Mouse (Mus musculus): Measurements from ENCODE around the gene Mafg. TPM values are rescaled to one million over a fixed set of nuclear protein-coding genes. Genes with fewer than 3 reads are reported as not detected.
"Not testable (repeated sequence)": the region's sequence is repeated elsewhere in the genome, so short reads cannot be mapped to it uniquely, and the experiment has no call there.

Mafg gene
- total RNA-seq (2021), result 51.8 and 55.3 TPM in 2 replicates
- long read RNA-seq, experiment 1, full-length matches to known transcripts, result 16 of 36 reads
- long read RNA-seq, experiment 1, partial matches to known transcripts, result 6 of 36 reads
- long read RNA-seq, experiment 1, other reads (novel, unspliced or antisense), result 14 of 36 reads
- long read RNA-seq, experiment 2, full-length matches to known transcripts, result 23 of 41 reads
- long read RNA-seq, experiment 2, partial matches to known transcripts, result 7 of 41 reads
- long read RNA-seq, experiment 2, other reads (novel, unspliced or antisense), result 11 of 41 reads

- peak; percentile 96 for DNase-seq
These were observed at the start of gene Mafg for GRCm38 (mm10) chr11:120633520-120634343. TSS of gene Mafg (minus strand) at chr11:120633600.

GRCm38 (mm10) chr11:120682683-120683082 is 49.3 kb upstream of the Mafg start:
- no peak for DNase-seq

GRCm38 (mm10) chr11:120679909-120680308 is 46.5 kb upstream of the Mafg start:
- DNase-seq, result peak; percentile 54

GRCm38 (mm10) chr11:120676951-120677350 is 43.6 kb upstream of the Mafg start:
- peak; percentile 62 for DNase-seq

GRCm38 (mm10) chr11:120675875-120676274 is 42.5 kb upstream of the Mafg start:
- not testable (repeated sequence) for DNase-seq

GRCm38 (mm10) chr11:120673594-120674122 is 40.3 kb upstream of the Mafg start:
- no peak for DNase-seq

GRCm38 (mm10) chr11:120672687-120673593 is 39.5 kb upstream of the Mafg start, which contains the start of gene Aspscr1:
TSS of gene Aspscr1 (plus strand) at chr11:120672973.
- DNase-seq, result peak; percentile 99

GRCm38 (mm10) chr11:120666617-120667016 is 33.2 kb upstream of the Mafg start:
- DNase-seq, result peak; percentile 39

GRCm38 (mm10) chr11:120665406-120665805 is 32.0 kb upstream of the Mafg start:
- no peak for DNase-seq

- DNase-seq, result no peak
These were observed 30.3 kb upstream of the Mafg start for GRCm38 (mm10) chr11:120663714-120664113.

GRCm38 (mm10) chr11:120662759-120663158 is 29.4 kb upstream of the Mafg start:
- no peak for DNase-seq

GRCm38 (mm10) chr11:120661076-120661460 is 27.7 kb upstream of the Mafg start, which contains the start of gene Notum:
TSS of gene Notum (minus strand) at chr11:120661175.
- DNase-seq, result peak; percentile 29

GRCm38 (mm10) chr11:120660301-120661075 is 27.1 kb upstream of the Mafg start:
- peak; percentile 77 for DNase-seq

- DNase-seq, result peak; percentile 34
These were observed 26.3 kb upstream of the Mafg start for GRCm38 (mm10) chr11:120659509-120660300.

GRCm38 (mm10) chr11:120658876-120659410 is 25.5 kb upstream of the Mafg start:
- DNase-seq, result peak; percentile 92

- no peak for DNase-seq
These were observed 23.9 kb upstream of the Mafg start for GRCm38 (mm10) chr11:120657301-120657700.

GRCm38 (mm10) chr11:120654741-120655140 is 21.3 kb upstream of the Mafg start:
- DNase-seq, result no peak

GRCm38 (mm10) chr11:120651872-120652271 is 18.5 kb upstream of the Mafg start:
- DNase-seq, result no peak

GRCm38 (mm10) chr11:120648001-120648476 is 14.6 kb upstream of the Mafg start, which contains the start of gene Myadml2:
TSS of gene Myadml2 (minus strand) at chr11:120648158.
- DNase-seq, result peak; percentile 44
